Mouse (Mus musculus): ENCODE measurements at regions not wholly inside any gene's neighbourhood (a gene's known extent, or its start where the extent isn't known, plus 50 kb on each side); places are given as distances from the start of the nearest gene placed in this dataset.

DNA sequence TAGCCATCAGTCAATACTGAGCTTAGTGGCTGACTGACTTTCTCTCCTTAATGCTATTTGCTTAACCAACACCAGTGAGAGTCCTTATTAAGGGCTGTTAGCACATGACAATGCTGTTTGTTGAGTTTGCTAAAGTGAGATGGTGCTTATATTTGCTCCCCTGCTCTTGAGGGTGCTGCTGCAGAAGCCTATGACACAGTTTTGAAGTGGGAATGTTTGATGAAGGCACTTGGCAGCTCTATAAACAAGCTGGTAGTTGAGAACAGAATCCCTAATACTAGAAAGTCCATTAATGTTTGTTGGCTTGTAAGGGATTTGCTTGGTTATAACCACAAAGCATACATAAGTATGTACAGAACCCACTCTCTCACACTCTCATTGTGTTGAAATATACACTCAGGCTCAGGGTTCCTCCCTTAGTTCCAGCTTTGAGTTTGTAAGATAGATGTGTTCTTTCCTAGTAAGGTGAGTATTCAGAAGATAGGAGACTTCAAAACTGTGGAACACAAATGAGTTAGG, 249.1 kb upstream of the Klf4 start:
- H3K9ac ChIP-seq (ENCODE audit: low read depth, low read length): no peak overlapping the region
- H3K27me3 ChIP-seq (ENCODE audit: control insufficient read depth, insufficient read depth, low read length): no peaks in the 10 kb centered on the region
- H3K9me3 ChIP-seq (ENCODE audit: control insufficient read depth, low read length): no peaks in the 10 kb centered on the region
- no peaks in the 10 kb centered on the region for H3K4me1 ChIP-seq (replicated peaks; ENCODE audit: control insufficient read depth, insufficient read depth, low read length)
- DNase-seq (ENCODE audit: low spot score) (no peak), ATAC-seq (ENCODE audit: low FRiP score) (no peak)
- no peak overlapping the region for H3K4me2 ChIP-seq (replicated peaks; ENCODE audit: low read depth, low read length)
- H3K36me3 ChIP-seq (ENCODE audit: control insufficient read depth, insufficient read depth, low read length): no peaks in the 10 kb centered on the region
- no peak overlapping the region for H3K4me3 ChIP-seq (ENCODE audit: low read depth, low read length)
- no peak overlapping the region for H3K27ac ChIP-seq (ENCODE audit: low read depth, low read length)

DNA sequence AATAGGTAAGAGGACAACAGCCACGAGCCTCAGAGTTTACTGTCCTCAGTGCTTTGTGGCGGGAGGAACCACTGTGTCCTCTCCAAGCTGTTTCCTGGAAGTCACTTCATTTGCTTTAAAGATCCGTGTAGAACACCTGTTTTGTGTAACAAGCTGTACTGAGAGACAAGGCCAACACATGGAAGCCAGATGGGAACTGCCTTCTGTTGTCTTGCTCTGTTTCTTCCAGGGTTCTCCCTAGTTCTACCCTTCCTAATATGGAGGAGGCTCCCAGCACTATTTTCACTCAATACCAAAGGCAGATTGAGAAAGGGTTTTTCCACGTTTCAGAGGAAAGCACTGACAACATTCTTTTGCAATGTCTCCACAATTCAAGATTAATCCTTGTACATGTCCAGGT, 247.3 kb upstream of the Klf4 start:
- no peaks in the 10 kb centered on the region for H3K36me3 ChIP-seq (ENCODE audit: control insufficient read depth, insufficient read depth, low read length)
- 71% methylated on average over 4 of the region's 4 CpGs for WGBS
- DNase-seq (ENCODE audit: low spot score) (no peak), ATAC-seq (ENCODE audit: low FRiP score) (no peak)
- H3K4me3 ChIP-seq (ENCODE audit: low read depth, low read length): no peak overlapping the region
- no peak overlapping the region for H3K9ac ChIP-seq (ENCODE audit: low read depth, low read length)
- no peaks in the 10 kb centered on the region for H3K27me3 ChIP-seq (ENCODE audit: control insufficient read depth, insufficient read depth, low read length)
- H3K4me1 ChIP-seq (replicated peaks; ENCODE audit: control insufficient read depth, insufficient read depth, low read length): no peaks in the 10 kb centered on the region
- no peak overlapping the region for H3K4me2 ChIP-seq (replicated peaks; ENCODE audit: low read depth, low read length)
- no peak overlapping the region for H3K27ac ChIP-seq (ENCODE audit: low read depth, low read length)
- no peaks in the 10 kb centered on the region for H3K9me3 ChIP-seq (ENCODE audit: control insufficient read depth, low read length)

DNA sequence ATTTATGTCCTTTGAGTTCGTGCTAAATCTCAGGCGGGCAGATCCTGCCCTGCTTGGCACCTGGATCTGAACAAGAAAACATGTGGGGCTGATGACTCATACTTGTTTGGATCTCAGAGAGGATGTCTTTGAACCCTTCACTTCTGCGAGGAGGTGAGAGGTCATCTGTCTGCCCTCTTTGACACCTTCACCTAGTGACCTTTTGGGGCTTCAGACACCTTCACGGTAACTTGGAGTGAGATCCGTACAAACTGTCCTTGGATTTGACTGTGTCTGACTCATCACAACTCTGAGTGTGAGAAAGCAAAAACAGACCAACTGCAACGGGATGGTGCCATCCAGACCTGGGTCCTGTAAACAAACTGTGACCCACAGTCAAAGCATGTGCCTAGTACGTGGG, 243.6 kb upstream of the Klf4 start:
- Histone ChIP-seq H3K4me1 (replicated peaks; ENCODE audit: control insufficient read depth, insufficient read depth, low read length) (no peaks in the 10 kb centered on the region), H3K9me3 (ENCODE audit: control insufficient read depth, low read length) (no peaks in the 10 kb centered on the region), H3K9ac (ENCODE audit: low read depth, low read length) (no peak overlapping the region), H3K36me3 (ENCODE audit: control insufficient read depth, insufficient read depth, low read length) (no peaks in the 10 kb centered on the region), H3K4me3 (ENCODE audit: low read depth, low read length) (no peak overlapping the region), H3K27ac (ENCODE audit: low read depth, low read length) (no peak overlapping the region), H3K4me2 (replicated peaks; ENCODE audit: low read depth, low read length) (no peak overlapping the region), H3K27me3 (ENCODE audit: control insufficient read depth, insufficient read depth, low read length) (no peaks in the 10 kb centered on the region)
- DNase-seq (ENCODE audit: low spot score) (no peak), ATAC-seq (ENCODE audit: low FRiP score) (no peak)
- 85% methylated on average over 7 of the region's 7 CpGs for WGBS

DNA sequence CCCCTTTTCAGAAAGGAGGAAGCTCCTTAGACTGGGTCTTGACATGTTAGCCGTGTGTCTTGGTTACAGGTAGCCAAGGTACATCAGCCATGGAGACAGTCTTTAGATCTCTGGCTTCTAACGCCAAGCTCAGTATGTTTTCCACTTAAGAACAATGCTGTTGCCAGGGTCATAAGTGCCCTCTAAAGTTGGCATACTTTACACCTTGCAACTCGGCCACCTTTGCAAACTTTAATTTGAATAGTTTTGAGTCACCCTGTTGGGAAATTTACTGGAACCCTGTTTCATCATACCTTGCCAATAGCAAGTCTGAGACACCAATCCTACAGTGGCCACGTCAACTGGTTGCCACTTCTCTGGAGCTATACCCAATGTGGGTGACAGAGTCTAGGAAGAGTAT, 242.3 kb upstream of the Klf4 start:
- Histone ChIP-seq H3K27me3 (ENCODE audit: control insufficient read depth, insufficient read depth, low read length) (no peaks in the 10 kb centered on the region), H3K4me2 (replicated peaks; ENCODE audit: low read depth, low read length) (no peak overlapping the region), H3K9me3 (ENCODE audit: control insufficient read depth, low read length) (no peaks in the 10 kb centered on the region), H3K4me1 (replicated peaks; ENCODE audit: control insufficient read depth, insufficient read depth, low read length) (no peaks in the 10 kb centered on the region), H3K9ac (ENCODE audit: low read depth, low read length) (no peak overlapping the region), H3K27ac (ENCODE audit: low read depth, low read length) (no peak overlapping the region), H3K36me3 (ENCODE audit: control insufficient read depth, insufficient read depth, low read length) (no peaks in the 10 kb centered on the region), H3K4me3 (ENCODE audit: low read depth, low read length) (no peak overlapping the region)
- 90% methylated on average over 4 of the region's 4 CpGs for WGBS
- DNase-seq (ENCODE audit: low spot score) (no peak), ATAC-seq (ENCODE audit: low FRiP score) (no peak)

DNA sequence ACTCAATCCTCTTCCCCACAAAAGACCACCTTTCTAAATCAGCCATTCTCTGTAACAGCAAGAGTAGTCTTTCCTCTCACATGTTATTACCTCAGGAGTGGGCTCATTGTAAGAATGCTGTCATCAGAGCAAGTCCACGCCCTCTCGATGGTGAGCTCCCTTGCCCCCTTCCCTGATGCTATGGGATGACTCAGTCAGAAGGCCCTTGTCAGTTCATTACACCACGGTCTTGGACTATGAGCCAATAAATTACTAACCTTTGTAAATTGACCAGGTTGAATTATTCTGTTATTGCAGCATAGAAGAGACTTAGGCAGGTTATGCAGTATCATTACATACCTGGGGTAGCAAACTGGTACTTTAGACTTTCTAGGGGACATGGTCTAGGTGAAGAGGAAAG, 237.4 kb upstream of the Klf4 start:
- no peak for ATAC-seq (ENCODE audit: low FRiP score)
- Histone ChIP-seq H3K27me3 (ENCODE audit: control insufficient read depth, insufficient read depth, low read length) (no peaks in the 10 kb centered on the region), H3K4me2 (replicated peaks; ENCODE audit: low read depth, low read length) (no peak overlapping the region), H3K9me3 (ENCODE audit: control insufficient read depth, low read length) (no peaks in the 10 kb centered on the region), H3K4me3 (ENCODE audit: low read depth, low read length) (no peak overlapping the region), H3K9ac (ENCODE audit: low read depth, low read length) (no peak overlapping the region), H3K36me3 (ENCODE audit: control insufficient read depth, insufficient read depth, low read length) (no peaks in the 10 kb centered on the region), H3K27ac (ENCODE audit: low read depth, low read length) (no peak overlapping the region), H3K4me1 (replicated peaks; ENCODE audit: control insufficient read depth, insufficient read depth, low read length) (no peaks in the 10 kb centered on the region)
- WGBS: 91% methylated on average over 3 of the region's 3 CpGs
- no peak for DNase-seq (ENCODE audit: low spot score)

DNA sequence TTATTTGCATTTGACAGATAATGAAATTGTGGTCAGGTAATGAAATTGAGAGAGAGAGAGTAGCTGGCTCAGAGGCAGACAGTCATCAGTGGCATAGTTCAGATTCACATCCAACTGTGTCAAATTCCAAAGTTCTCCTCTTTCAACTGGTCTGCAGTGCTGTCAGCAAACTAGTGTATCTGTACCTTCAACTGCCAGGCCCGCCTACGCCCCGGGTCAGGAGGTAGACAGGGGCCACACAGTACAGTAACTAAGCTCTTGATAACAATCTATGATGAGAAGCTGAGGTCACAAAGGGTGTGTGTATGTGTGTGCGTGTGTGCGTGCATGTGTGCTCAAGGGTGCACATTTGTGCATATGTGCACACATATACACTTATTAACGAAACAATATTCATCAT, 236.1 kb upstream of the Klf4 start:
- H3K27ac ChIP-seq (ENCODE audit: low read depth, low read length): no peak overlapping the region
- H3K27me3 ChIP-seq (ENCODE audit: control insufficient read depth, insufficient read depth, low read length): no peaks in the 10 kb centered on the region
- H3K36me3 ChIP-seq (ENCODE audit: control insufficient read depth, insufficient read depth, low read length): no peaks in the 10 kb centered on the region
- no peak overlapping the region for H3K4me3 ChIP-seq (ENCODE audit: low read depth, low read length)
- H3K4me1 ChIP-seq (replicated peaks; ENCODE audit: control insufficient read depth, insufficient read depth, low read length): no peaks in the 10 kb centered on the region
- WGBS: 96% methylated on average over 6 of the region's 6 CpGs
- H3K9me3 ChIP-seq (ENCODE audit: control insufficient read depth, low read length): no peaks in the 10 kb centered on the region
- DNase-seq (ENCODE audit: low spot score): no peak
- H3K9ac ChIP-seq (ENCODE audit: low read depth, low read length): no peak overlapping the region
- H3K4me2 ChIP-seq (replicated peaks; ENCODE audit: low read depth, low read length): no peak overlapping the region
- ATAC-seq (ENCODE audit: low FRiP score): no peak

DNA sequence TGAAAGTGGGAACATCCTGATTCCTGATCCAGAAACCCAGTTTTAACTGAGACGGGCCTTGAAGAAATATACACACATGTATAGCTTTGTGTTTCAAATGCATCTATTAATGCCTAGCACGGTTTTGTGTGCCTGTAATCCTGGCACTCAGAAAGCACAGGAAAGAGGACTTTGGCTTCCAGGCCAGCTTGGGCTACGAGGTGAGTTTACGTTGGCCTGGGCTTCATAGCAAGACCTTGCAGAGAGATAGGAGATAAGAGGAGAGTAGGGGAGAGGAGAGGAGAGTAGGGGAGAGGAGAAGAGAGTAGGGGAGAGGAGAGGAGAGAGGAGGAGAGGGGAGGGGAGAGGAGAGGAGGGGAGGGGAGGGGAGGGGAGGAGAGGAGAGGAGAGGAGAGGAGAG, 234.9 kb upstream of the Klf4 start:
- H3K4me1 ChIP-seq (replicated peaks; ENCODE audit: control insufficient read depth, insufficient read depth, low read length): no peaks in the 10 kb centered on the region
- H3K36me3 ChIP-seq (ENCODE audit: control insufficient read depth, insufficient read depth, low read length): no peaks in the 10 kb centered on the region
- no peak overlapping the region for H3K9ac ChIP-seq (ENCODE audit: low read depth, low read length)
- DNase-seq (ENCODE audit: low spot score): no peak
- no peak overlapping the region for H3K27ac ChIP-seq (ENCODE audit: low read depth, low read length)
- no peaks in the 10 kb centered on the region for H3K9me3 ChIP-seq (ENCODE audit: control insufficient read depth, low read length)
- no peaks in the 10 kb centered on the region for H3K27me3 ChIP-seq (ENCODE audit: control insufficient read depth, insufficient read depth, low read length)
- WGBS: 82% methylated on average over 4 of the region's 4 CpGs
- H3K4me2 ChIP-seq (replicated peaks; ENCODE audit: low read depth, low read length): no peak overlapping the region
- H3K4me3 ChIP-seq (ENCODE audit: low read depth, low read length): no peak overlapping the region
- ATAC-seq (ENCODE audit: low FRiP score): no peak

DNA sequence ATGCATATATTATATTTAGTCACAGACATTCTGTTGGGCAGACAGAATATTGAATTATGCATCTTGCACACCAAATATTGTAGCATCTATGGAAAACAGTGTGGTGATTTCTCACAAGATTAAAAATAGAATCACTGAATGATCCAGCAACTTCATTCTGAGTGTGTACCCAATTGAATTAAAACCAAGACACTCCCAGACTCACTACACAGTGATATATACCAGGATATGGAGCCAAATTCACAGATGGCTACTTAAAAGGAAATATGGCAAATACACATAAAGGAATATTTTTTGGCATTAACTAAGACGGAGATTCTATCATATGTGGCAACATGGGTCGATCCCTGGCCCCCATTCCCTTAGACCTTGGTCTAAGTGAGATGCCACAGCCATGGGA, 233.5 kb upstream of the Klf4 start:
- H3K9me3 ChIP-seq (ENCODE audit: control insufficient read depth, low read length): no peaks in the 10 kb centered on the region
- 98% methylated on average over 2 of the region's 2 CpGs for WGBS
- no peak overlapping the region for H3K4me3 ChIP-seq (ENCODE audit: low read depth, low read length)
- H3K4me2 ChIP-seq (replicated peaks; ENCODE audit: low read depth, low read length): no peak overlapping the region
- no peak overlapping the region for H3K27ac ChIP-seq (ENCODE audit: low read depth, low read length)
- H3K36me3 ChIP-seq (ENCODE audit: control insufficient read depth, insufficient read depth, low read length): no peaks in the 10 kb centered on the region
- H3K9ac ChIP-seq (ENCODE audit: low read depth, low read length): no peak overlapping the region
- no peaks in the 10 kb centered on the region for H3K27me3 ChIP-seq (ENCODE audit: control insufficient read depth, insufficient read depth, low read length)
- H3K4me1 ChIP-seq (replicated peaks; ENCODE audit: control insufficient read depth, insufficient read depth, low read length): no peaks in the 10 kb centered on the region
- ATAC-seq (ENCODE audit: low FRiP score) (no peak), DNase-seq (ENCODE audit: low spot score) (no peak)

DNA sequence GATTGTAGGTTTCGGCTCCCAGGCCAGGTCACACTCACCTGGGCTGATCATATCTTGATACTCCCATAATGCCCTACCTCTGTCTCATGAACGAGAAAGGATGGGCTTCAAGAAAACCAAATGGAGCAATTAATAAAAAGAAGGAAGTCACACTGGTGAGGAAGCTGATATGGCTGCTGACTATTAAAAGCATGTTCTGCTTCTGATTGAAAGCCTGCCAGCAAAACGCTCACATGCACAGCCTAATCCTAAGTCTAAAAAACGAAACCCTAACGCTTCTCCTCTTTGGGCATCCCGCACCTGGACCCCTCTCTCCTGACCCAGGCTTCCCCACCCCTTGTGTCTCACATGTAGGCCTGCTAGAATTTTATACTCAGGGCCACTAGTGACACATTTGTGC, 230.8 kb upstream of the Klf4 start:
- DNase-seq (ENCODE audit: low spot score): no peak
- 88% methylated on average over 6 of the region's 6 CpGs for WGBS
- H3K9me3 ChIP-seq (ENCODE audit: control insufficient read depth, low read length): no peaks in the 10 kb centered on the region
- no peak for ATAC-seq (ENCODE audit: low FRiP score)
- no peaks in the 10 kb centered on the region for H3K4me1 ChIP-seq (replicated peaks; ENCODE audit: control insufficient read depth, insufficient read depth, low read length)
- no peak overlapping the region for H3K4me3 ChIP-seq (ENCODE audit: low read depth, low read length)
- no peaks in the 10 kb centered on the region for H3K27me3 ChIP-seq (ENCODE audit: control insufficient read depth, insufficient read depth, low read length)
- no peak overlapping the region for H3K4me2 ChIP-seq (replicated peaks; ENCODE audit: low read depth, low read length)
- no peak overlapping the region for H3K27ac ChIP-seq (ENCODE audit: low read depth, low read length)
- no peaks in the 10 kb centered on the region for H3K36me3 ChIP-seq (ENCODE audit: control insufficient read depth, insufficient read depth, low read length)
- no peak overlapping the region for H3K9ac ChIP-seq (ENCODE audit: low read depth, low read length)
